Mouse (Mus musculus): ENCODE measurements at regions not wholly inside any gene's neighbourhood (a gene's known extent, or its start where the extent isn't known, plus 50 kb on each side); places are given as distances from the start of the nearest gene placed in this dataset.

- no peak for DNase-seq (ENCODE audit: low spot score)
These were observed 50.2 kb upstream of the Bod1 start for GRCm38 (mm10) chr11:31721908-31722307.

GRCm38 (mm10) chr11:31724506-31724905 is 52.8 kb upstream of the Bod1 start:
- DNase-seq (ENCODE audit: low spot score) = no peak

GRCm38 (mm10) chr11:31725936-31726647 is 54.4 kb upstream of the Bod1 start:
- no peak for DNase-seq (ENCODE audit: low spot score)

DNA sequence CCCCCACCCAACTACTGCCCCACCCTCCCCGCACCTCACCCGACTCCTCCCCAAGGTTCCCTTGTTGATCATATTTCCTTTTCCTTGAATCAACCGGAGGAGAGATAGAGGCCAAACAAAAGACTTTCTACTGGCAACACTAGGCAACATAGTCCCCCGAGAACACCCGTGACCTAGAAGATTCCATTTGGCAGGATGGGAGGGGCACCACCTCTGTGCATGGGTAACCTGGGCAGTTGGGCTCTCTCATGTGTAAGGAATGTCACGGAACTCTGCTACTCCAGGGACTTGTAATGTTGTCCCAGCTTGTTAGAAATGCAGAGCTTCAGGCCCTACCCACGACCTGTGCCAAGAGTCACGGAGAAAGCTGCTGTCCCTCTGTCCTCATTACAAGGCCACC is 55.6 kb upstream of the Bod1 start:
- DNase-seq (ENCODE audit: low spot score) = no peak

GRCm38 (mm10) chr11:31729728-31730127 is 58.0 kb upstream of the Bod1 start:
- DNase-seq (ENCODE audit: low spot score) = peak; percentile 25

DNA sequence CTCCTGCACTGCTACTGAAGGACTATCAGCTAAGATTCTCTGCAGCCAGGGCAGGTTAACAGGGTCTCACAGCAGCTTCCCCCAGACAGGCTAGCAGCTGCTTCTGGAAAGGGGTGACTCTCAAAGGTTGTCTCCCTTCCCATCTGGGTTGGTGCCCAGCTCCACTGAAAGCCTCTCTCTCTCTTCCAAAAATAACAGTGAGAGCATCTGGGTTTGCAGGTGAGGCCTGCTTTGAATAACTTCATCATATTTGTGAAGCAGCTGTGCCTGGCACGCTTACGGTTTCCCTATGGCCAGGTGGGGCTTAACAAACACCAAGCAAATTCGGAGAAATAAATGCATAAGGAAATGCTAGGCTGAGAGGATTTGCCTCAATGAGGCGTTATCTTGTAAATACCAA is 58.5 kb upstream of the Bod1 start:
- no peak for DNase-seq (ENCODE audit: low spot score)

- DNase-seq (ENCODE audit: low spot score) = no peak
These were observed 59.0 kb upstream of the Bod1 start for GRCm38 (mm10) chr11:31730680-31731079.

GRCm38 (mm10) chr11:31731459-31731858 is 59.8 kb upstream of the Bod1 start:
- DNase-seq (ENCODE audit: low spot score) = no peak

GRCm38 (mm10) chr11:31732342-31732741 is 60.7 kb upstream of the Bod1 start:
- DNase-seq (ENCODE audit: low spot score) = no peak

GRCm38 (mm10) chr11:31732958-31733357 is 61.3 kb upstream of the Bod1 start:
- DNase-seq (ENCODE audit: low spot score) = no peak

GRCm38 (mm10) chr11:31734091-31734490 is 62.4 kb upstream of the Bod1 start:
- DNase-seq (ENCODE audit: low spot score) = no peak

GRCm38 (mm10) chr11:31735257-31735656 is 63.6 kb upstream of the Bod1 start:
- no peak for DNase-seq (ENCODE audit: low spot score)

- DNase-seq (ENCODE audit: low spot score) = no peak
These were observed 64.4 kb upstream of the Bod1 start for GRCm38 (mm10) chr11:31736086-31736485.

GRCm38 (mm10) chr11:31736556-31737089 is 64.9 kb upstream of the Bod1 start:
- no peak for DNase-seq (ENCODE audit: low spot score)

DNA sequence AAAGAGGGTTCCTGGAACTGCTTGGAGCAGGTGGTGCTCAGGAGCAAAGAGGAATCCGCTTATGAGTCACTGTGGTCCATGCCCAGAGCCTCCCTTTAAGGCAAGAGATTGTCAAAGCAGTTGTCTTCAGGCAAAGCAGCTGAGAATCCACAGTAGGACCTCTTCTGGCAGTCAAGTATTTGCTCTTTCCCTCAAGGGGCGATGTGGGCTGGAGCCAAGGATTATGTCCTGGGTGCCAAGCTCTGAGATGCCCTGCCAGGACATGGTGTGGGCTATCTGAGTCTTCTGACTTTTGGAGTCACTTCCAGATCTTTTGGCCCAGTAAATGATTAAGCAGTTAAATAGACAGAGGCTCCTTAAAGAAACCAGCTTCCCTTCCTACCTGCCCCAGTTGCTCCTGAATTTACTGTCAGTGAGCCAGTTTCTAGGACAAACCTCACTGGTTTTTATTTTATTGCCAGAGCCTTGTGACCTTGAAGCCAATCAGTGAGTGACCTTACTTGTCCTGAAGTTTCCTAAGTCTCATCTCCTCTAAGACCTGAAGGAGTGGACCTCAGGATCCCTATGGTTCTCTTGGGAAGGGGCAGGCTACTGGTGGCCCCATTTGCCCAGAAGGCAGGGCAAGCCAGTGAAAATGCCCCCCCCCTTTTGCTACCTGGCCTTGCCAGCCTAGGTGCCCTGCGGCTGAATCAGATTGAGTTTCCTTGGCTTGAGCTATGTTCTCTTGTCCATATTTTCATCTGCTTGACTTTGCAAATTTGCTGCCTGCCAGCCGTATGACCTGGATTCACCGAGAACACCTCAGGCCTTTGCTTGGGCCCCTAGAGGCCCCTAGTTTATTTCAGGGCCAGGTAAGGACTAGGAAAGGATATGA is 66.7 kb upstream of the Bod1 start:
- no peak for DNase-seq (ENCODE audit: low spot score)

GRCm38 (mm10) chr11:31740409-31740808 is 68.7 kb upstream of the Bod1 start:
- DNase-seq (ENCODE audit: low spot score) = no peak

DNA sequence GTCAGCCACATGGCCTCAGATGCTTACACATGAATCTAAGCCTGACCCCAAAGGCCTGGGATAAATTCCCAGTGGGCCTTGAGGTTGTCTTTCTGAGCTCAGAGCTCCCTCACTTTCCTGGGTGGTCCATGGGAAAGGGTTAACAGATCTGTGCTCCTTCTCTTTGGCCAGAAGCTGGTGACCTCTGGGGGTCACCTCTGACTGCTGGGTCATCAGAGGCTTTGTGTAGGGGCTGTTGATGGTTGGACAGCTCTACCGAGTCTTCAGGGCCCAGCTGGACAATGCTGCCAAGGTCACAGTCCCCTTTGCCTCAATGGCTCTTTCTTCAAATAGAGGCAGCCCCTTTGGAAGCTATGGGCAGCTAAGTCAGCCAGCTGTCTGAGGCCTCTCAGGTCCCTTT is 70.5 kb upstream of the Bod1 start:
- DNase-seq (ENCODE audit: low spot score) = no peak

DNA sequence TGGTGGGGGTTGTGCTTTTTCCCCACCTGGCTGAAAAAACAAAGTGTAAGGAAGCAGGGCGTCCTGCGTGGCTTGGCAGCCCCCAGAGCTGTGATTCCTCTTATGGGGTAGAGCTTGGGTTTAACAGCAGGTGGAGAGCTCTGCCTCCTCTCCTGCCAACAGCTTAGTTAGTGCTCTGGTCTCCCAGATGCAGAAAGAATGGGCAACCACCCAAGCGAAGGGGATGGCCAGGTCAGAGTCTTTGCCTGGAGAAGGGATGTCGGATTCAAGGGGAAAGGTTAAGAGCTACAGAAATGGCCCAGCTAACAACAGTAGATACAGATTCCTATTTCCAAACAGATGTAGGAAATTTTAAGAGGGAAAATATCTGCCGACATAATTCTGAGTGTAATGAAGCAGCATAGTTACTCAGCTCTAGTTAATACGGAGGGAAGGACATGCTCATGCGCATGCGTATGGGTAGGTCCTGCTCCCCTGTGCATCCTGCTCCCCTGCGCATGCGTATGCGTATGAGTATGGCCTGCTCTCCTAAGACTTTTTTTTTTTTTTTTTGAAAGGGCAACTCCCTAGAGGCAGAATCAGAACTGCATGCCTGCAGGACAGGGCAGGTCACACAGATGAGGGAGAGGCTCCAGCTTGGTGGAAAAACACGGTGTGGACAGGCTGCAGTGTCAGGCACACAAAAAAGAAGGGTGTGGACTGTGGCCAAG is 72.5 kb upstream of the Bod1 start:
- no peak for DNase-seq (ENCODE audit: low spot score)

DNA sequence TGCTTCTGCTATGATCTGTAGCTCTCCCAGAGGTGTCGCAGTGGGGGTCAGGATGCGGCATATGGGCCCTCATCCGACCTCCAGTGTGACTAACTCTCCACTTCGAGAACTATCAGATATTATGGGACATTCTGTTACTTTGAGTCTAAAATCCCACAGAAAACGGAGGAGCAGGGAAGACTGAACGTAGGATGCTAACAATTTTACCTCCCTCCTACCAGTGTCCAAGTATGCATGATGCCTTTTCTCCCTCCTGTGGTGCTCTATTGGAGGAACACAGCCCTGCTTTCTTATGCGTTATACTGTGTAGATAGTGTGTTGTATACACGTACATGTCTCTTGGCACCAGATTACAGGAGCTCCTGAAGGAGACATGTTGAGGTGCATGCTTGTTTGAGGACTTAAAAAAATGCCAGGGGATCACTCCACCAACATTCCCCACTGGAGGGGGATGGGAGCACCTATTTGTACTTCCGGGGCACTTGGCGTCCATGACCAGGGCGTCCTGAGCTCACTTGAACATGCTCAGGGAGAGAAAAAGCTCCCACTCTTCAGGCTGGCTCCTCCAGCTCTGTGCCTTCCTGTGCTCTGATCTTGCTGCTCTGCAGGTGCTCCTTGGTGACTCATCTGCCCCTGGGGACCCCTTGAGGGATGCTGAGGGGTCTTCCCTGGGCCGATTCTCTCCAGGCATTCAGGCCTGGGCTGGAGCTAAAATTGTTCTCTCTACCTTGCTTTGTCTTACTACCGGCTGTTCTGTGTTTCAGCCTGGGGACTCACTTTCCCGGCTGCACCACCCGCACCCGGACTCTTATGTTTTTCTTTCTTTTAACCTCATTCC is 73.6 kb upstream of the Bod1 start:
- DNase-seq (ENCODE audit: low spot score) = no peak

GRCm38 (mm10) chr11:31745866-31746248 is 74.2 kb upstream of the Bod1 start:
- no peak for DNase-seq (ENCODE audit: low spot score)

DNA sequence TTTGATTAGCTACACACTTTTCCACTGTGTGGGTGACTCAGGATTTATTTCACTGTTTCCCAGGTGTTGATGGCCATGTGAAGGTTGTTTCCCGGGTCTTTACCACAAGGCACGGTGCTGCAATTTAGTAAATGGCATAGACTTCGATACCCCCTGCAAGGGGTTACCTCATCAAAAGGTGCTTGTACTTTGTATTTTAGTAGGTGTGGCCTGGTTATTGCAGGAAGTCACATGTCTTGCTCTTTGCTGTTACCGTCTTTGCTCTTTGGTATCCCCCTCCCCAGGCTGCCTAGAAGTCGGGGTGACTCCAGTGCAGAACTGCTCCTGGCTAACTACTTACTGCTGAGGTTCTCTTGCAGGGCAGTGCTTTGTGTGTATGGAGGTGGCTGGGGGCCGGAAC is 74.8 kb upstream of the Bod1 start:
- DNase-seq (ENCODE audit: low spot score) = no peak

DNA sequence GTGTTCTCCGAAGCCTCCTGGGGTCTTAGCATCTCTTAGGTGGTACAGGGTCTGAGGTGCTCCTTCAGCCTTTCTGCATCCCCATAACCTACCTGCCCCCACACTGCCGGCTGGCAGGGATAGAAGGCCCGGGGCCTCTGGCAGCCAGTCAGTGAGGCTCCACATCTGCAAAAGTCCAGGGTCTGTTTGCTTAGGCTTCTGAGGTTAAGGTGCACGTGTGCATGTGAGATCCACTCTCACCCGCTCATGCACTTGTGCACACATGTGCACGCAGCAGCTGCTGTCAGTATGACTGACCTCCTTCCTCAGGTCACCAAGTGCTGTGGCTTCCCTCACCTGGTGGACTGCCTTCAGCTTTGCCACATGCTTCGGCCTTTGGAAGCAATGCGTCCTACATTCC is 75.3 kb upstream of the Bod1 start:
- DNase-seq (ENCODE audit: low spot score) = no peak

Data from ovary, postnatal 36 days (tissue).